Mouse (Mus musculus) kidney, postnatal 0 days (tissue): Measurements from ENCODE around the gene Gm8439. TPM values are rescaled to one million over a fixed set of nuclear protein-coding genes. Genes with fewer than 3 reads are reported as not detected.

Source experiments
- ATAC-seq: fragments of 200-750 bp; cut with Nextera tagmentation; replicated peaks from 2 replicates; pipeline ENCODE4 v1.8.0; 2017; ENCODE audit warnings: low read depth, moderate number of reproducible peaks, moderate TSS enrichment, moderate library complexity; ENCODE audit not compliant: low FRiP score
- DNase-seq: peaks from one replicate; pipeline ENCODE4 v3.0.0-alpha.2; 2016; ENCODE audit warnings: low spot score
- H3K27ac ChIP-seq: fragments of 300-500 bp; sonication (generic); 2 replicates; pipeline ENCODE4 v1.5.1; 2014; ENCODE audit warnings: mild to moderate bottlenecking
- H3K27me3 ChIP-seq: fragments of 300-500 bp; sonication (generic); 2 replicates; pipeline ENCODE4 v1.6.1; 2014; ENCODE audit warnings: low read length, mixed read lengths; ENCODE audit not compliant: insufficient read depth
- H3K36me3 ChIP-seq: fragments of 300-500 bp; sonication (generic); 2 replicates; pipeline ENCODE4 v1.6.1; 2014; ENCODE audit warnings: low read length, mixed read lengths; ENCODE audit not compliant: insufficient read depth
- H3K4me1 ChIP-seq: fragments of 300-500 bp; sonication (generic); replicated peaks from 2 replicates; pipeline ENCODE4 v1.6.1; 2014; ENCODE audit warnings: antibody characterized with exemption, low read length, mixed read lengths; ENCODE audit not compliant: insufficient read depth
- H3K4me2 ChIP-seq: fragments of 300-500 bp; sonication (generic); 2 replicates; pipeline ENCODE4 v1.6.1; 2014; ENCODE audit warnings: mild to moderate bottlenecking, low read length, moderate library complexity, mixed read lengths
- H3K4me3 ChIP-seq: fragments of 300-500 bp; sonication (generic); replicated peaks from 2 replicates; pipeline ENCODE4 v1.5.1; 2014; ENCODE audit warnings: low read depth, low read length
- H3K9ac ChIP-seq: fragments of 300-500 bp; sonication (generic); 2 replicates; pipeline ENCODE4 v1.6.1; 2014; ENCODE audit warnings: low read depth, low read length
- H3K9me3 ChIP-seq: fragments of 300-500 bp; sonication (generic); replicated peaks from 2 replicates; pipeline ENCODE4 v1.6.1; 2016; ENCODE audit warnings: low read length, inconsistent platforms, mixed read lengths
- CTCF ChIP-seq: IDR thresholded peaks from 2 replicates; pipeline ENCODE4 v1.5.1; 2016; ENCODE audit warnings: antibody characterized with exemption, low read depth, mild to moderate bottlenecking, moderate library complexity
- WGBS: fragments of 180-500 bp; shearing (Covaris S2); extraction: QIAGEN DNeasy Blood & Tissue Kit; methylation state at CpG from one replicate; pipeline ENCODE4 v1.1.7; 2014; 5-methylcytosine and 5-hydroxymethylcytosine counted together
- polyA plus RNA-seq: library from polyadenylated mRNA; unstranded; fragments of >200 nt; fragmentation: Nextera tagmentation; extraction: Ambion mirVana; gene quantifications from 2 replicates; pipeline ENCODE4 v1.2.1, GENCODE M21; 2015

Gm8439 gene
- polyA plus RNA-seq, 1 experiment from 2014 or later = 0.54 TPM

- Histone ChIP-seq H3K36me3 (no peaks in the 10 kb centered on the region), H3K4me3 (no peak overlapping the region), H3K9me3 (no peaks in the 10 kb centered on the region), H3K4me1 (no peaks in the 10 kb centered on the region), H3K27me3 (no peaks in the 10 kb centered on the region), H3K27ac (no peak overlapping the region), H3K4me2 (no peak overlapping the region), H3K9ac (no peak overlapping the region)
- no peak for ATAC-seq
- 89% methylated on average over 6 of the region's 6 CpGs for WGBS
- no peak for TF ChIP-seq CTCF
- no peak for DNase-seq
Measured at GRCm38 (mm10) chr4:120641946-120642345, 53.4 kb downstream of the Gm8439 start.

GRCm38 (mm10) chr4:120643899-120644298 lies 55.4 kb downstream of the Gm8439 start:
- no peak overlapping the region for H3K9ac ChIP-seq
- no peak overlapping the region for H3K4me3 ChIP-seq
- no peak overlapping the region for H3K4me2 ChIP-seq
- no peak overlapping the region for H3K27ac ChIP-seq
- no peak for ATAC-seq
- no peaks in the 10 kb centered on the region for H3K9me3 ChIP-seq
- H3K4me1 ChIP-seq = no peaks in the 10 kb centered on the region
- TF ChIP-seq CTCF = no peak
- no peaks in the 10 kb centered on the region for H3K27me3 ChIP-seq
- no peaks in the 10 kb centered on the region for H3K36me3 ChIP-seq
- WGBS = 82% methylated on average over 3 of the region's 3 CpGs
- DNase-seq = no peak

DNA sequence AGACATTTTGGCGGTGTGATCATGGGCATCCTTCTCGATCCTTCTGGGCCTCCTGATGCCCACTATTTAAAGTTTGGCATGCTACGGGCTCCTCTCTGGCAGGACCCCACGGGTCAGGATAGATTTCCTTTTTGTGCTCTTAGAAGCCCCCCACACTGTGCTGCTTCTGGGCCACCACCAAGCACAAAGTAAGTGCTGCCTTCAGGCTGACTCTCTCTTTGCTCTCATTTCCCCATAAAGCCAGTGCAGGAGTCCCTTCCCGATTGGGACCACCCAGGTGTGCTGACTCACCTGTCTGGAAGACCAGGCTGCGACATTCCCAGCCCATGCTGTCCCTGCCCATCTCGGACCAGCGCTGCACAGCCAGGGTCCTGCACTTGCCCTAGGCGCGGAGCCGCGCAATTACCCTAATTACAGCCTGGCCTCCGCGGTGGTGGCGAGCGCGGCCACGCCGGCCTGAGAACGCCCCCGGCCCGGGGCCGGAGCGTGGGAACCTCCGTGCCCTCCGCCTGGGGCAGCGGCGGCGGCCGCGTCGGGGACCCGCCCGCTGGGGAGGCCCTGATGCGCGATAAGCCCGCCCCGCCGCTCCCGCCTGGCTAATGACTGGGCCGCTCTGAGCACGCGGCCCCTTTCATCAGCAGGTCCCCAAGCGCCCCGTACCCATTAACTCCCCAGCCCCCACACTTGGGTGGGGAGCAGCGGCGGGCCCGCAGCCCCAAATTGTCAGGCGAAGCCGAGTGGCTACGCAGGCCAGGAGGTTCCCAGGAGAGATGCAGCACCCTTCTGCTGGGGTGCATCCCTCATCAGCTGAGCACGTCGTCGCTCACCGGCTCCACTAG lies 61.0 kb downstream of the Gm8439 start:
- H3K4me2 ChIP-seq = peak overlapping the region; percentile 72
- peak overlapping the region; percentile 35 for H3K4me3 ChIP-seq
- no peaks in the 10 kb centered on the region; the same call in 1 of the 2 replicates for H3K4me1 ChIP-seq
- whole genome bisulfite sequencing = 5% methylated on average over 55 of the region's 55 CpGs
- H3K27me3 ChIP-seq = 0 out of 2 replicates have a peak, but pooled peaks cover 5% of the 10 kb centered on the region
- H3K36me3 ChIP-seq = no peaks in the 10 kb centered on the region
- H3K9me3 ChIP-seq = no peaks in the 10 kb centered on the region
- ATAC-seq (peak; percentile 49), DNase-seq (peak; percentile 15)
- TF ChIP-seq CTCF = no peak
- no peak overlapping the region for H3K27ac ChIP-seq
- H3K9ac ChIP-seq = peak overlapping the region; percentile 15; the same call in 1 of the 2 replicates

DNA sequence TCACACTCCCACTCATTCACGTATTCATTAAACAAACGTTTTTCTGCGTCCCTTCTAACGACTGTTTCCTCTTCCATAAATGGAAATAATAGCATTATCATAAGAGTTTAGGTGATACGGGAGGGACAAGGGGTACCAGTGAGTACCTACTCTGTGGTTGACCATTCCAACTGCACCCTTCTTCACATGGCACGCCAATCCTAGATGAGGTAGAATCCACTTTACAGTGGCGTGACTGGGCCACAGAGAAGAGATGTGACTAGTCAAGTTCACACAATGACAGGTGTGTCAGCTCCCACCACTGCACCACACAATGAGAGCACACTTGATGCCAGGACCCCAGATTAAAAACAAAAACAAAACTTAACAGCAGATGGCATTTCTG lies 61.7 kb downstream of the Gm8439 start:
- Histone ChIP-seq H3K27ac (no peak overlapping the region), H3K9me3 (no peaks in the 10 kb centered on the region), H3K36me3 (no peaks in the 10 kb centered on the region), H3K4me2 (peak overlapping the region; percentile 72), H3K27me3 (0 out of 2 replicates have a peak, but pooled peaks cover 5% of the 10 kb centered on the region), H3K9ac (no peak overlapping the region), H3K4me1 (no peaks in the 10 kb centered on the region; the same call in 1 of the 2 replicates), H3K4me3 (peak overlapping the region; percentile 35)
- no peak for TF ChIP-seq CTCF
- WGBS = 30% methylated on average over 7 of the region's 7 CpGs
- DNase-seq (no peak), ATAC-seq (no peak)

GRCm38 (mm10) chr4:120655898-120656297 lies 67.4 kb downstream of the Gm8439 start:
- Histone ChIP-seq H3K9ac (no peak overlapping the region), H3K4me2 (no peak overlapping the region), H3K4me1 (no peaks in the 10 kb centered on the region), H3K36me3 (no peaks in the 10 kb centered on the region), H3K4me3 (no peak overlapping the region), H3K27me3 (no peaks in the 10 kb centered on the region), H3K27ac (no peak overlapping the region), H3K9me3 (no peaks in the 10 kb centered on the region)
- DNase-seq (no peak), ATAC-seq (no peak)
- TF ChIP-seq CTCF = no peak
- WGBS = 58% methylated on average over 8 of the region's 8 CpGs

Other genes with a start within 250 kb of the Gm8439 start
- 26.1 and 30.8 TPM in 2 replicates for gene Scmh1, start 183.5 kb upstream of the Gm8439 start, polyA plus RNA-seq
- not detected in 2 replicates for gene Slfnl1, start 56.5 kb upstream of the Gm8439 start, polyA plus RNA-seq
- gene Ctps, start 18.5 kb upstream of the Gm8439 start, polyA plus RNA-seq = 42.4 and 48.5 TPM in 2 replicates
- gene Cited4, start 77.8 kb downstream of the Gm8439 start, polyA plus RNA-seq = 17.5 and 17.9 TPM in 2 replicates
- gene Kcnq4, start 159.9 kb downstream of the Gm8439 start, polyA plus RNA-seq = 0.52 and 0.67 TPM in 2 replicates
- gene Nfyc, start 242.8 kb downstream of the Gm8439 start, polyA plus RNA-seq = 107 and 108 TPM in 2 replicates